Mouse (Mus musculus): Measurements from ENCODE around the gene Nol3. TPM values are rescaled to one million over a fixed set of nuclear protein-coding genes. Genes with fewer than 3 reads are reported as not detected.
"Not testable (repeated sequence)": the region's sequence is repeated elsewhere in the genome, so short reads cannot be mapped to it uniquely, and the experiment has no call there.

Nol3 gene
- polyA plus RNA-seq, 1 experiment from 2014 or later = 2.4 TPM

GRCm38 (mm10) chr8:105281821-105282220 is 5.9 kb downstream of the Nol3 start:
- peaks cover 29% of the 10 kb centered on the region for H3K4me1 ChIP-seq
- H3K4me2 ChIP-seq = no peak overlapping the region
- H3K9me3 ChIP-seq (replicated peaks) = no peaks in the 10 kb centered on the region
- no peak overlapping the region for H3K9ac ChIP-seq
- WGBS = 89% methylated on average over 12 of the region's 12 CpGs
- no peak for ATAC-seq
- peaks cover 38% of the 10 kb centered on the region for H3K27me3 ChIP-seq
- no peak overlapping the region for H3K27ac ChIP-seq
- peaks cover 49% of the 10 kb centered on the region for H3K36me3 ChIP-seq (ENCODE audit: poor library complexity, severe bottlenecking)
- H3K4me3 ChIP-seq = no peak overlapping the region

GRCm38 (mm10) chr8:105282239-105282638 is 6.3 kb downstream of the Nol3 start:
- H3K27ac ChIP-seq = no peak overlapping the region
- H3K4me3 ChIP-seq = no peak overlapping the region
- no peaks in the 10 kb centered on the region for H3K9me3 ChIP-seq (replicated peaks)
- peaks cover 49% of the 10 kb centered on the region for H3K36me3 ChIP-seq (ENCODE audit: poor library complexity, severe bottlenecking)
- H3K9ac ChIP-seq = no peak overlapping the region
- no peak for ATAC-seq
- H3K4me2 ChIP-seq = no peak overlapping the region
- WGBS = 95% methylated on average over 4 of the region's 4 CpGs
- H3K27me3 ChIP-seq = peaks cover 34% of the 10 kb centered on the region
- H3K4me1 ChIP-seq = peaks cover 30% of the 10 kb centered on the region

- Histone ChIP-seq H3K4me1 (peaks cover 38% of the 10 kb centered on the region), H3K36me3 (ENCODE audit: poor library complexity, severe bottlenecking) (peaks cover 49% of the 10 kb centered on the region), H3K27me3 (peaks cover 26% of the 10 kb centered on the region), H3K27ac (no peak overlapping the region), H3K4me2 (no peak overlapping the region), H3K4me3 (no peak overlapping the region), H3K9me3 (replicated peaks) (no peaks in the 10 kb centered on the region), H3K9ac (no peak overlapping the region)
- 0 out of 2 replicates have a peak, but pooled peaks have one; percentile 14 for ATAC-seq
- whole genome bisulfite sequencing = 22% methylated on average over 23 of the region's 23 CpGs
Measured at GRCm38 (mm10) chr8:105283074-105283473, 7.1 kb downstream of the Nol3 start.

GRCm38 (mm10) chr8:105285514-105285913 is 9.6 kb downstream of the Nol3 start:
- H3K36me3 ChIP-seq (ENCODE audit: poor library complexity, severe bottlenecking) = peaks cover 42% of the 10 kb centered on the region

GRCm38 (mm10) chr8:105286907-105287306 is 11.0 kb downstream of the Nol3 start:
- H3K36me3 ChIP-seq (ENCODE audit: poor library complexity, severe bottlenecking) = peaks cover 35% of the 10 kb centered on the region
- H3K4me1 ChIP-seq = peaks cover 52% of the 10 kb centered on the region
- H3K9ac ChIP-seq = peak overlapping the region; percentile 10; the same call in 1 of the 2 replicates
- H3K27ac ChIP-seq = no peak overlapping the region
- H3K4me2 ChIP-seq = peak overlapping the region; percentile 70
- no peaks in the 10 kb centered on the region for H3K9me3 ChIP-seq (replicated peaks)
- 85% methylated on average over 4 of the region's 4 CpGs for WGBS
- H3K27me3 ChIP-seq = peaks cover 11% of the 10 kb centered on the region
- no peak overlapping the region for H3K4me3 ChIP-seq
- ATAC-seq = no peak

More at GRCm38 (mm10) chr8:105285514-105285913, 9.6 kb downstream of the Nol3 start:
- ATAC-seq = no peak
- Histone ChIP-seq H3K9me3 (replicated peaks) (no peaks in the 10 kb centered on the region), H3K4me2 (no peak overlapping the region), H3K27ac (no peak overlapping the region), H3K4me3 (no peak overlapping the region), H3K9ac (no peak overlapping the region), H3K27me3 (peaks cover 8% of the 10 kb centered on the region), H3K4me1 (peaks cover 45% of the 10 kb centered on the region)
- 47% methylated on average over 12 of the region's 12 CpGs for WGBS

GRCm38 (mm10) chr8:105288231-105288630 is 12.3 kb downstream of the Nol3 start:
- peaks cover 11% of the 10 kb centered on the region for H3K27me3 ChIP-seq
- H3K36me3 ChIP-seq (ENCODE audit: poor library complexity, severe bottlenecking) = peaks cover 21% of the 10 kb centered on the region
- no peak for ATAC-seq
- peaks cover 52% of the 10 kb centered on the region for H3K4me1 ChIP-seq
- H3K27ac ChIP-seq = no peak overlapping the region
- H3K4me2 ChIP-seq = peak overlapping the region; percentile 70
- H3K9me3 ChIP-seq (replicated peaks) = no peaks in the 10 kb centered on the region
- WGBS = 89% methylated on average over 5 of the region's 5 CpGs
- H3K4me3 ChIP-seq = peak overlapping the region; percentile 50
- H3K9ac ChIP-seq = peak overlapping the region; percentile 41; the same call in 1 of the 2 replicates

GRCm38 (mm10) chr8:105288958-105289732 is 13.2 kb downstream of the Nol3 start:
- H3K4me1 ChIP-seq = peaks cover 52% of the 10 kb centered on the region
- H3K9ac ChIP-seq = peak overlapping the region; percentile 65
- H3K4me2 ChIP-seq = peak overlapping the region; percentile 70
- peak overlapping the region; percentile 84 for H3K27ac ChIP-seq
- peak overlapping the region; percentile 50 for H3K4me3 ChIP-seq
- H3K36me3 ChIP-seq (ENCODE audit: poor library complexity, severe bottlenecking) = peaks cover 14% of the 10 kb centered on the region
- no peaks in the 10 kb centered on the region for H3K9me3 ChIP-seq (replicated peaks)
- under 1% methylated on average over 53 of the region's 53 CpGs for WGBS
- H3K27me3 ChIP-seq = peaks cover 11% of the 10 kb centered on the region
- ATAC-seq = peak; percentile 91

- H3K9me3 ChIP-seq (replicated peaks) = no peaks in the 10 kb centered on the region
- H3K27me3 ChIP-seq = peaks cover 11% of the 10 kb centered on the region
- peak within 1 kb of the TSS; percentile 50 for H3K4me3 ChIP-seq
- ATAC-seq = peak; percentile 39
- H3K9ac ChIP-seq = peak within 1 kb of the TSS; percentile 65
- H3K4me2 ChIP-seq = peak within 1 kb of the TSS; percentile 70
- H3K36me3 ChIP-seq (ENCODE audit: poor library complexity, severe bottlenecking) = peaks cover 8% of the 10 kb centered on the region
- 1% methylated on average over 43 of the region's 43 CpGs for WGBS
- H3K27ac ChIP-seq = peak within 1 kb of the TSS; percentile 84
- peaks cover 52% of the 10 kb centered on the region for H3K4me1 ChIP-seq
Measured at GRCm38 (mm10) chr8:105289805-105290460, 14.0 kb downstream of the Nol3 start, which contains the start of gene 4931428F04Rik. Gene 4931428F04Rik, minus strand, starts transcription at chr8:105289864.

GRCm38 (mm10) chr8:105290554-105291314 is 14.8 kb downstream of the Nol3 start:
- Histone ChIP-seq H3K9ac (0 out of 2 replicates have a peak overlapping the region, but pooled peaks have one; percentile 65), H3K27ac (no peak overlapping the region), H3K9me3 (replicated peaks) (no peaks in the 10 kb centered on the region), H3K4me2 (peak overlapping the region; percentile 70), H3K4me1 (peaks cover 48% of the 10 kb centered on the region), H3K36me3 (ENCODE audit: poor library complexity, severe bottlenecking) (peaks cover under 1% of the 10 kb centered on the region; the same call in 1 of the 2 replicates), H3K27me3 (peaks cover 11% of the 10 kb centered on the region), H3K4me3 (peak overlapping the region; percentile 50)
- ATAC-seq = no peak
- 5% methylated on average over 31 of the region's 31 CpGs for WGBS

GRCm38 (mm10) chr8:105291364-105291763 is 15.4 kb downstream of the Nol3 start:
- H3K4me3 ChIP-seq; H3K36me3 ChIP-seq (ENCODE audit: poor library complexity, severe bottlenecking); ATAC-seq; H3K27ac ChIP-seq; H3K9ac ChIP-seq; H3K9me3 ChIP-seq (replicated peaks): not testable (repeated sequence)
- peaks cover 11% of the 10 kb centered on the region for H3K27me3 ChIP-seq
- WGBS = 88% methylated on average over 8 of the region's 8 CpGs
- H3K4me1 ChIP-seq = peaks cover 42% of the 10 kb centered on the region
- H3K4me2 ChIP-seq = peak overlapping the region; percentile 70; the same call in 1 of the 2 replicates

GRCm38 (mm10) chr8:105291802-105292201 is 15.9 kb downstream of the Nol3 start:
- not testable (repeated sequence) for H3K36me3 ChIP-seq (ENCODE audit: poor library complexity, severe bottlenecking); H3K4me3 ChIP-seq; H3K27ac ChIP-seq; H3K4me2 ChIP-seq; H3K9ac ChIP-seq; H3K9me3 ChIP-seq (replicated peaks); ATAC-seq
- peaks cover 11% of the 10 kb centered on the region for H3K27me3 ChIP-seq
- 70% methylated on average over 3 of the region's 3 CpGs for WGBS
- peaks cover 40% of the 10 kb centered on the region for H3K4me1 ChIP-seq
